Mouse (Mus musculus) erythroblast, adult 5-6 weeks (primary cell): Measurements from ENCODE around the gene Cntn1. TPM values are rescaled to one million over a fixed set of nuclear protein-coding genes. Genes with fewer than 3 reads are reported as not detected.

Source experiments
- ATAC-seq: replicated peaks from 2 replicates; pipeline ENCODE4 v1.8.0; 2016; ENCODE audit warnings: moderate number of reproducible peaks, mild to moderate bottlenecking, moderate TSS enrichment, inconsistent platforms; ENCODE audit not compliant: poor library complexity, low FRiP score, severe bottlenecking
- total RNA-seq, 2 experiments: library from RNA; stranded (forward) in 1 of 2; stranded (reverse) in 1 of 2; fragments of 150-400 nt in 1 of 2; fragments of 200-764, 138-1000 nt in 1 of 2; gene quantifications; 2 replicates each; pipeline versions ENCODE4 v1.2.3 to v1.2.4; 2015 to 2017; ENCODE audit warnings: low replicate concordance in 2 of 2

The Cntn1 gene
- total RNA-seq, 2 experiments from 2014 or later, result not detected

DNA sequence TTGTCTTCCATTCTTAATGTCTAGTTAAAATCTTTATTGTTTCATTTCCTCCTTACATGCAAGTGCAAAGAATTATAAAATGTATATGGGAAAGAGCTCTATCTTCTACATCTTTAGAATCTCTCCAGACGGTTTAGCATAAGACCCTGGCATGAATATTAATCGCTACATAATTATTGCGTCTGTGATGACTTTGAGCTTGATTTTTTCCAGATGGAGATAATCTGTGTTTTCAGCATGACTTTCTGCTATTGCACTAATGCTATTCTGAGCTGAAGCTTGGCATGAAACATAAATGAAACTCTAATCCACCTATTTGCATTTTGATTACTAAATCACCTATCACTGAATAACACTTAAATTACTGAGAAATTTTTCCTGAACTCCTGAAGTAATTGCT is 82.0 kb downstream of the Cntn1 start:
- ATAC-seq, result no peak

DNA sequence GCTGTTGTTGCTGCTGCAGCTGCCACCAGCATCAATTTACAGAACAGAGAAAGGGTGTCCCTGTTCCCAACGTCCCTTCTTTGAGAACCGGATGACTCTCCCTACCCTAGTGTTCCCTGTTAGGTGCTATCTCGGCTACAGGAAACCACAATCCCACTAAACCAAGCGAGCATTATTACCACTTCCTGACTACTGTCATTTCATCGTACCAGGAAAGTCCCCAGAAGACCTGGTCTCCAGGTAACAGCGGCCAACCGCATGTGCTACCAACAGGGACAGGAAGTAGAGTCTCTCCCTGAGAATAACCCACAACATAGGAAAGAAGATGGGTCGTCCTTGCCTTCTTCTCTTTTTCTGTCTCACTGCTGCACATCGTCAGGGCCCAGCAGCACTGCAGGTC is 83.3 kb downstream of the Cntn1 start:
- ATAC-seq, result no peak

DNA sequence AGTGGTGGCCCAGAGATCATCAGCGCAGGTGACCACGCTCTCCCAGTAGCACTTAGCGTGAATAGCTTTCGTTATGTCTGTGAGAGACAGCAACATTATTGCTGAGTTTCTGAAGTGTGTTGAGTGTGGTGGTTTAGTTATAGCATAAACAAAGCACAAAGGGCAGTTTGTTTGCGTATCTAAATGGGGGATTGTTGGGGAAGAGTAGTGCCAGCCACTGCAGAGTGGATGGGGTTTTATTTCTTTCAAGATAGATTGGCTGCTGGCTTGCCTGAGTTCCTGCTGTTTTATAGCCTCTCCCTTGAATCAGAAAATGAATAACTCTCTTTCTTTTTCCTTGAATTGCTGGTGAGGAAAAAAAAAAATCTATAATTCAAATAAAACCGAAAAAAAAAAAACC is 86.1 kb downstream of the Cntn1 start:
- ATAC-seq, result no peak

DNA sequence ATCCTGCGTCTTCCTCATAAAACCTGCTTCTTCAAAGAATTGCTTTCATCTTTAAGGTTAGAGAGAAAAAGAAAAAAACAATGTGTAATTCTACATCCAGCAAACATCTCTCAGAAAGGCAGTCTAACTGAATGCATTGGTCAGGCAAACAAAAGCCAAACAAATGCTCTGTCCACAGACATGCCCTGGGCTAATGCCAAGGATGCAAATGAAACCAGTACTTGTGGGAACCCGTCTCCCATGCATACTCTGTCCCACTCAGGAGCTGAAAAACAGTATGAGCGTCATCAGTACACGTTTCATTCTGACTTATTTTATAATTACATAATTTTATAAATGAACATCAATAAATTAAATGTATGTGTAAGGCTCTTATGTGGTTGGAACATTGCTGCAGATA is 91.0 kb downstream of the Cntn1 start:
- no peak for ATAC-seq

DNA sequence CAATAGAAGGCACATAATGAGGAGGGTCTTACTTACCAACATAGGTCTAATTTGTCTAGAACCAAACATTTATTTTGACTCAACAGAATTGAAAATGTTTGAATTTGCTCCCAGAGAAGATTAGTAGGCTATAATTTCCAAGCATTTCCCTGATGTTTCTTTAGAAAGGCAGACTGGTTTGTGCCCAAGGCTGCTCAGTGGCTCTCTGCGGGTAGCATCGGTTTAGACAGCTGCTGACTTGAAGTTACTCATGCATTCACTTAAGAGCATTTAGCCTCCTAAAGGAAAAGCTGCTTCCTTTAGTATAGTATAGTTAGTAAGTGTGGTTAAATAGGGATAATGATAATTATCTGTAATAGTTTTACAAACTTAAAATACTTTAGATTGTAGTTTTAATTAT is 104.0 kb downstream of the Cntn1 start:
- no peak for ATAC-seq

DNA sequence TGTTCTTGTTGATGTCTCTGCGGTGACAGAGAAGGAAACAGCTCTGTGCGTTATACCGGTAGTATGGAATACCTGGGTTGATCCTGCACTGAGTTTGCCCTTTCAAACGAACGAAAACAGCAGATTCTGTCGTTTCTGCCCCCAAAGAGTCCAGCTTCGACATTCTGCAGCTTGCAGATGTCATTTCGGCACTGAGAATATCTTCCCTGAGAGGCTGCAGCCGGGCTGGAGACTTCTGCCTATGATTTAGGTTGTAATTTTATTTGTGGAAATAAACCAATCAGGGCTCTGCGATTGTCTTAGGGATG is 109.8 kb downstream of the Cntn1 start:
- ATAC-seq, result no peak

DNA sequence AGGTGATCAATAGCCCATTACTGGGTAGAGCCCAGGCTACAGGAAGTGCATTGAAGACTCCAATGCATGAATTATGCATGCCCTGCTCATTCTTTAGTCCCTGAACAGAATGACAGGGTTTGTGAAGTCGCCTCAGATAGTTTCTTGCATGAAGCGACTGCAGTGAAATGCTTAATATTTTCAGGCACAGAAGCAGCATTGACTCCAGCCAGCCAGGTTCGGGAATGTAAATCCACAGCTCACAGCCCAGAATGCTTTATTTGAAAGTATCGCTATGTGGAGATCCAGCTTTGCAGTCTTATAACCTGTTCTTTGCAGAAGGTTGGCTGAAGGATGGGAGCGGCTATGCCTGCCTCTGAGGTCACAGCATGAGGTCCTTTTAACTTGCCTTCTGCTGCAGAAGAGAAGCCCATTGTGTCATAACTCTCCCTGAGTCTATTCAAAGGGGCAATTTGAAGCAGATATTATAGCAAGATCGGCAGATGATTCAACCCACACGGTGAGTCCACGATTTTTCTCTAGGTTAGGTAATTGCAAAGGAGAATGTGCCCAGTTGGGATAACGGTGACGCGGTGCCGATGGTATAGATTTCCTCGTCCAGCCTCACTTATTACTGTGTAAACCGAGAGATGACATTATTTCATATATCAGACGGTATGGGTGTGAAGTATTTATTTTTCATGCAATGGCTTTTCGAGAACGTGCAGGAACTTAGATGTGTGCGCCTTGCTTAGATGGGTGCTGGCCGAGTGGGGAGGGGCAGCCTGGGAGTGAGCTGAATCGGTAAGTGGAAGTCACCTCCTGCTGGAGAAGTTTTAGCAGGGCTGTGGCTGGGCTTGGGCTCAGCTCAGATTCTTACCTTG is 110.4 kb downstream of the Cntn1 start:
- ATAC-seq, result no peak

DNA sequence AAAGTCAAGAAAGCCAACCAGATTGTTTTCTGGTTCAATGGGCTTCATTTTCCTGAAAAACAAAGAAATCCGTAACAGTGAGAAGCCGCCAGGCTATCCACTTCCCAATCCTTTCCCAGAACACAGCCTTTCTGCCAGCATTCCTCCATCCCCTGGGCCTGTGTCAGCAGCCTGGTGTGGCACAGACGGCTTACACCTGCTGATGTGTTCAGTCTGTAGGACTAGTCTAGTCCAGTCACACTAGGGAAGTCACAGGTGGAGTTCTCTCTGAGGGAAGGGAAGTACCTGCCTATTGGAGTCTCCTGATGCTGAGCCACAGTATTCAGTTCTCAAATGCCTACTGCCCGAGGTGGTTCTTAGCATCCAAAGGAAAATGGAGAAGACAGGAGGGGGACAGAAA is 111.9 kb downstream of the Cntn1 start:
- ATAC-seq, result no peak

DNA sequence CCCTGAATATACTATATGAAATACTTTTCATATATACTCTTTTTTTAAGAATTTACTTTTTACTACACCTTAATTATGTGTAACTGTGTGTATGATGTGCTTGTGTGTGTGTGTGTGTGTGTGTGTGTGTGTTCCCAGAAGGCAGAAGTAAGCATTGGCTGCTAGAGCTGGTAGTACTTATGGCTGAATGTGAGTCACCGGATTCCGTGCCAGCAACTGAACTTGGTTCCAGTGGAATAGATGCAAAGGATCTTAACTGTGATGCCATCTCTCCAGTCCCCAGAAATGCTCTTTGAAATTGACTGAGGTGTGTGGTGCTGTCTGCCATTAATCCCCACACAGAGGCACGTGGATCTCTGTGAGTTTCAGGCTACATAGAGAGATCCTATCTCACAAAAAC is 113.2 kb downstream of the Cntn1 start:
- ATAC-seq, result no peak

DNA sequence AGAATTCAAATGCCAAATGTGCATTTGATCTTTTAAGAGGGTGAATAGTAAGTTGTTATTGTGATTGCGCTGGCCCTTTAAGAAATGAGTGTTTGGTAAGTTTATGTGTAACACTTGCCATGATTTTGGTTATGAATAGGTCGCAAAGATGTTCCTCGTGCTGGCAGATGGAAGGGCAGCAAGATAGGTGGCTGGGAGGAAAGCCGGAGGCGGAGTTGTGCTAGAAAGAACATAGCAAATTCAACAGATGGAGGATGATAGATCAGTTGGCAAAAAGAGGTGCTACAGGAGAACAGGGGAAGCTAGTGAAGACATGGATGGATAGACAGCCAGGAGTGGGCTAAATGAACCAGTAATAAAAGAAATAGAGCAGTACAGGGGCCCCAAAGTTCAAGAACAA is 115.3 kb downstream of the Cntn1 start:
- ATAC-seq, result no peak

DNA sequence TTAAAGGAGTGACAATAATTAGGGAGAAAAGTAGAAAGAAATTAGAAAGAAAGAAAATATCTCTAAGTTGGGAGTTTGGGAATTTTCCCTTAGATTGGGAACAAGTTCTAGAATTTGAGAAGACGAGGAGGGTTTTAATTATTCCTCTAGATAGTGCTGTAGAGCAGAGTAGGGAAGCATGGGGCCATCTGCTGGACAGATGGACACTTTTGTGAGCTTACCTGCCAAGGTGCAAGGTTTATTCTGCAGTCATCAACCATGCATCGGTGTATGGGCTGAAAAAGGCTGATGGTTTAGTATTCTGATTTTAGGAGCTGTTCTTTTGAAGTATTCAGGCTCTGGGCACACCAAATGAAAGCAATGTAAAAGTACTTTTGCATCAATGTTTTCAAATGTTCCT is 124.8 kb downstream of the Cntn1 start:
- ATAC-seq, result no peak

DNA sequence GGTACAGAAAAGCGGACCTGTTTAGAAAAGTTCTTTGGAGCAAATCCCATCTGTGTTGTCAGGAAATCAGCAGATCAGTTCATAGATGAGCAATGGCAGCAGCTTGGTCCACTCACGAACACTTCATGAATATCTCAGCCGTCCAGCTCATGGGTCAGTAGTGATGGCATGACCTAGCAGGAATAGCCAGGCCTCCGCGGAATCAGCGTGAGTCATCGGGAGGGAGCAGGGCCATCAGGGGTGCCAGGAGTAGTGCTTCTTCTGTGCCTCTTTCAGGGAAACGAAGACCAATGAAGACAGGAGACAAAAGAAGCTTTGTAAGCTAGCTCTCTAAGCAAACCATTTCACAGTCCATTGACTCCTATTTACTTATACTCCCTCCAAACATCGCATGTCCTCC is 126.4 kb downstream of the Cntn1 start:
- no peak for ATAC-seq

DNA sequence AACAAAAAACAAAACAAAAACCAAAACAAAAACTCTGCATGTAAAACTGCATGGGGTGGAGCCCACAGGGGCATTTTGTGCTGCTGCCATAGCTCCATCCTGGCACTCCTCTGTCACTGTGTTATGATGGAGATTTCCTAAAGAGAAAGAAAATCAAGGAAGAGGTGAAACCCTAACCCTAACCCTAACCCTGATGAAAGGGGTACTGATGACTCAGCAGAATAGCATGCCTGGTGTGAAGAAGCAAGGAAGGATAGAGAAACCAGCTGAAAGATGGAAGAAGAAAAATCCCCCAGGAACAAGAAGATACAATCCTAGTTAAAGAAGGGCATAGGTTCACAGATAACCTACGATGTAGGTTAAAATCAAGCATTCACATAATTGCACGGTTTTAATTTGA is 134.5 kb downstream of the Cntn1 start:
- ATAC-seq, result no peak

DNA sequence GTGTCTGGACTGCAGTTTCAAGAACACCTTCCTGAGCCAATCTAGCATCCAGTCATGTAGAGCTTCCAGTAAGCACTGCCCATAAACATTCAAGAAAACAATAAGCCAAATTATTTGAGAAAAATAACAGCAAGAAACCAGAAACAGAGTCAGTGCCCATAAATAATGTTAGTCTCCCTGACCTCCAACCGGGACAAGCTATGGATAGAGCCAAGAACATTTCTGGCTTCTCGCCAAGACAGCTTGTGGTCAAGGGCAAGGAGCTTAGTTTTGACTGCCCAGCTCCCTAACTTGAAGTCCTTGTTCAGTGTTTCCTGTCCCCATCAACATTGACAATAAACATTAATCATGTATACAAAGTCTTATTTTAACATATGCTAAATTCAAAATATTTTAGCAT is 139.0 kb downstream of the Cntn1 start:
- no peak for ATAC-seq

DNA sequence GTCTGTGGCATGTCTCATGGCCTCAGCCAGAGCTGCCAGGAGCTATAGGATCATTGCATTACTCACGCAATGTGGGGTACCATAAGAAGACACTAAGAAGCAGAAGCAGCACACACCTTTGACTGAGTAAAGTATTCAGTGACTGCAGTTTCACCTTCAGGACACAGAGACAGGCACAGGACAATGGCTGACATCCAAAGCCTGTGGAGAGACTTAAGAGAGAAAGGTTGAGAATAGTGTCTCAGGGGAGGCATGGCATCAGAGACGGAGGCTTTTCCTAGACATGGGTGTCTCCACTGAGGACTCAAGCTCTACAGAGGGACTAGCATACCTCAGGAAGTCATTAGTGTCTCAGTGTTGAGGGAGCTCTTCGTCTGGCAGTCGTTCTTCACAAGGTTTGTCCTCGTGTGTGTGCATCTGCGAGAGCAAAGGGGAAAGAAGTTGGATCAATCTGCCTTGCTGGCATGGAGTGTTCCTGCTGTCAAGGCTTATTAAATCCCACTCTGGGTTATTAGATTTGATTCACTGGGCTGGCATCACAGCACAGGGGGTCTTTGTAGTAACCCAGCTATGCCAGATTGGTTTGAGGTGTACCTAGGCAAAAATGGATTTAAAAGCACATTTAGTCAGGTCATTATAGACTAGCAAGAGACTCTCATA is 149.5 kb downstream of the Cntn1 start:
- ATAC-seq, result no peak

DNA sequence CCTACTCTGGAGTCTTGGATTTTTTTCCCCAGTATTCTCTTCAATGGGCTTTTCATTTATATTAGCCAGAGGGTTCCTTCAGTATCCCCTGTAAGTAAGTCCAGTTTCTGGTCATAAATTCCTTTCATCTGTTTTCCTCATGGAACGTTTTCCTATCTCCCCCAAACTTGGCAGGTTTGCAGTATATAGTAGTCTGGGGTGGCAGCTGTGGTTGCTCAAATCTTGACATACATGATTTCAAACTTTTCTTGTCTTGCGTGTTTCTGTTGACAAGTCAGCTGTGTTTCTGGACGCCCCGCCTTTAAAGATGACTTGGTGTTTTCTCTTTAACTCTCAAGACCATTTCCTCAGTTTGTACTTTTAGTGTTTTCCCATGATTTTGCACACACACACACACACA is 155.7 kb downstream of the Cntn1 start:
- no peak for ATAC-seq

DNA sequence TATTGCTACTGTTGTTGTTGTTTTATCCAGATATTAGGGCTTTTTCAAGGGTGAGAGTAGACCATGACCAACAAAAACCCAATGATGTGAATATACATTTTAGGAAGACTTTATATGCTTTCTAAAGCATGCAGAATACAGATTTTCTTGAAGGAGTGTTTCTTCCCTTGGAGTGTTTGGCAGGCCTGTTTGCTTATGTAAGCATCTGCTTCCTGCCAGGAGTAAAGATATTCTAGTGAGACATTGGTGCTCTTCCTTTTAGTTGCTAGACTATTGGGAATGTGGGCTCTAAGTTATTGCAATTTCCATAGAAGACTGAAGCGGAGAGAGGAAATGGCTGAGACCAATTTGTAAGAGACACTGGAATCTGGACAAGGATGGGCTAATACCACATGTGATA is 158.8 kb downstream of the Cntn1 start:
- no peak for ATAC-seq

DNA sequence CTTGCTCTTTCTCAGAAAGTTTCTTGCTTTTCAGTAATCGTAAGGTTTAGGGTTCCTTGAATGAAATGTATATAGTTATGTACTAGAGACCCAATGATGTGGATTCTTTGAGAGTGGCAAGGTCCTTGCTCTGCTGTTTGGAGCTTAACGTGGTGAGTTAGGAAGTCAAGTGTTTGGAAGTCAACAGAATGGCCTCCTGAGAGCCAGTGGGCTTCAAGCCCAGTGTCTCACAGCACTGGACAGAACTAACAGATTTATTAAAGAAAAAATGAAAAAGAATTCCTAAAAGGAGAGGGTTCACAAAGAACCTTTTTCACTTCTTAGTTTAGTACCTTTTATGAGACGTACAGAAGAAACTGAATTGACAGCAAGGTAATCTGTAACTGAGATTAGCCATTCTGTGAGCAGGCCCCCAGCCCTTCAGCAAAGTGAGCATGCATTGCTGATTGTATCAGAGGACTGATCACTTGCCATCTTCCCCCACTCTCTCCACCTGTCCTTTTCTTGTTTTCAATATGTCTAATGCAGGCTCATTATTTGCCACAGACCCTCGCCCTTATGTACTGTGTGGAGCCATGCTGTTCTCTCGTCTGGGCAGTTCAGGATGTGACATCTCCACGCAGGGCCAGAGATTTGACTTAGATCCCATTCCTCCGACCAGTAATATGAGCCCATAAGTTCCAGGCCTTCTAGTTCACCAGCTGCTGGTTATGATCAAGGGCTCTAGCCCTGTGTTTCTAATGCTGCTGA is 159.7 kb downstream of the Cntn1 start:
- no peak for ATAC-seq

DNA sequence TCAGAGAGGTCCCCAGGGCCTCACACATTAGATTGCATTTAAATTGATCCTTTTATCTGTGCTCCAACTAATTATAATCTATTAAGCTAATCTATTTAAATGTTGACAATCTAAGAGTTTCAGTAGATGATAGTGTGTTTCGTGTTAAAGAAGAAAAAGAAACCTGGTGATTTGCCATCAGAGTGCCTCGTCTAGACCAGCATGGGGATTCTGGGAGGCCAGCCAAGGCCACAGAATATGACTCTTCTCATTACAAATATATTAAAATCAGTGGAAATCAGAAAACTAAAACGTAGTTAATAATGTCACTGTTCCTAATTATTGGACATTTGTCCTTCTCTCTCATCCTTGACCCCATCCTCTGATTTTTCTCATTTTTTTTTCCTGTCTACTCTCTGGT is 164.9 kb downstream of the Cntn1 start:
- ATAC-seq, result no peak

DNA sequence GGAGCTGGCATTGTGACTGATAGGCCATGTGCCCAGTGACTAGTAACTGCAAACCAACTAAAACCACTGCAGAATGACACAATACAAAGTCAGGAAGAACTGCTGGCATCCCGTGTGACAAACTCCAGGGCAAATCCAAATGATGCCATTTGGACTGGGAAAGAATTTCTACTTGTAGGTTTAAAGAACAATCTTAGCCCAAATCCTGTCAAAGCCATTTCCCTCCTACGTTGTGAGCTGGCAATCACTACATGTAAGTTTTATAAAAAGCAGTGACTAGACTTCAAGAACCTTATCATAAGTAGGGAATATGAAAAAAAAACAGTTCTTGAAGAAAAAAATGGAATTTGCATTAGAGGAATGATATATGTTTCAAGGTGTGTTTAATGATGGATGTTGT is 170.5 kb downstream of the Cntn1 start:
- ATAC-seq, result no peak

DNA sequence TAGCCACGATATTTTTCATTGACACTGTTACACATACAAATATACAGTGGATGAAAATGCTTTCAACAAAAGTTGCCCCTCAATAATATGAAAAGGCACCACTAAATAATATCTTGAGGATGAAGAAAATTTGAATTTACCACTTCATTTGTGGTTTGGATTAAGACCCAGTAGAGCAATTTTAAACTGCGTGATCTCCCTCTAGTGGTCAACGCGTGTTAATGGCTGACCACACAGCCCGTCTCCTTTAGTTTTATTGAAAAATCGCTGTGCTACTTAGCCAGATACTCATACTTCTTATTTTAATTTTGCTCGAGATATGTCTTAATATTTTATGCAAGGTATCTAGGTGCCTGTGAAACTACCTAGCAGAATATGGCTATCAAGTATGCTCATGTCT is 180.4 kb downstream of the Cntn1 start:
- ATAC-seq, result no peak
